Mouse (Mus musculus) heart, adult 11 months (tissue): ENCODE measurements at regions not wholly inside any gene's neighbourhood (a gene's known extent, or its start where the extent isn't known, plus 50 kb on each side); places are given as distances from the start of the nearest gene placed in this dataset.

Experiments
- DNase-seq: peaks from one replicate; pipeline ENCODE4 v3.0.0; 2022

- DNase-seq, result peak; percentile 91
These were observed 98.1 kb downstream of the Kdr start for GRCm38 (mm10) chr5:75880088-75880684.

DNA sequence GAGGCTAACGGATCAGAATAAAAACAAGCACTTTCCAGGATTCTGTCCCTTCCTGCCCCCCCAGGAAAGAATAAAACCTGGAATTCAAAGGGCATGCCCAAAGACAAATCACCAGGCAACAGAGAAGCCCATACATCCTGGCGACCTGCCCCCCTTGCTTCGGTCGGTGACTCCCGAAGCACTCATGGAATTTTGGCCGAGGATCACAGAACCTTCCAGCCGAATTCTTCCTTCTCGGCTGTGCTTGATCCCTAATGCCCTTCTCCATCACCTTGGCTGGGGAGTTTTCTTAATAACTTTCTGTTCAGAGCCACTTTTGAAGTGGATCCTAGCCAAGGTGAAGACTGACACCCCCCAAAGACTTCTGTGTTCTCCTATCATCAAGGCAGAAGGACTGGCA lies 99.9 kb downstream of the Kdr start:
- DNase-seq, result peak; percentile 92

GRCm38 (mm10) chr5:75877609-75877971 lies 100.7 kb downstream of the Kdr start:
- DNase-seq, result peak; percentile 90

DNA sequence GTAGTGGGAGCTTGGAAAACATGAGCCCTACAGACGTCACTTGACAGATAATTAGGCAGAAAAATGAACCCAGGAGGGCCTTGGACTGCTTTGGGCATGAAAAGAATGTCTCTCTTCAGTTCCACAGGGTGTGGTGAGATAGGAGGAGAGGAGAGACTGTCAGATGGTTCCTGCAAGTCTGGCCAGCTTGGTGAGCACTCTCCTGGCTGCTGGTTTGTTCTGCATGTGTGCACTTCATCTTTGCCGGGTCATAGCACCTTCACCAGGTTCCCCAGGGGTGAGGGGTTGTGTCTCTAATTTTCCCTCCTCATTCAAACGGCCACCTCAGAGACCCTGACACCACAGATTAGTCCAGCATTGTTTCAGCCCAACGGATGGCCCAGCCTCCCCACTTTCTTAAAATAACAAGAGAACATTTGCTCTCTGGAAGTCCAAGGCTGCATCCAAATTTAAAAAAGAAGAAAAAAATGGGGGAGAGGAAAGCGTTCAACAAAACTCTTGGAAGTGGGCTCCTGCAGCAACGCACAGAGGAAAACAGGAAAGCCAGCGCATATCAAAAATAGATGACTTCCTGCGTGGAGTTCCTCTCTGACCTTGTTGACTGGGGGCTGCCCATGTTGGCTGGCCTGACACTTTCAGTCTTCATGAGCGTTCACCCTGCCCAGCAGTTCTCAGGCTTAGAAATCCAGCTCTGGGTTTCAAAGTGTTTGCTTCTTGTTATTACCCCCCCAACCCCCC lies 101.2 kb downstream of the Kdr start:
- peak; percentile 96 for DNase-seq

DNA sequence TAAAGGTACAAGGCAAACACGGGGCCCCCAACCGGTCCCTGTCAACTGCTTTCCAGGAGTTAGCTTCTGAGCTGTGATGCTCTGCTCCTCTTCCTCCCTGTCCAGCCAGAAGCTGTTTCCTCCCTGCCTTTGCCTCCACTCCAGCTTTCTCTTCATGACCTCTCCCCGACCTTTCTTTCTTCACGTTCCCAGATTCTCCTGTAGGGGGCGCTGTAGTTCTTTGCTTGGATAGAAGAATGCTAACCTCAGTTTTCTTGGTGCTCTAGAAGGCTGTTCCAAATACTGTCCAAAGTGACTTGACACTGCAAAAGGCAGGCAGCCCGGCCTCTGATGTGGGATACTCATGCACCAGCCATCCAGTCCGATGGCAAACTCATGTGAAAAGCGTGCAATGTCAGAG lies 107.1 kb downstream of the Kdr start:
- peak; percentile 97 for DNase-seq

- DNase-seq, result peak; percentile 93
These were observed 107.6 kb downstream of the Kdr start for GRCm38 (mm10) chr5:75870666-75871065.

DNA sequence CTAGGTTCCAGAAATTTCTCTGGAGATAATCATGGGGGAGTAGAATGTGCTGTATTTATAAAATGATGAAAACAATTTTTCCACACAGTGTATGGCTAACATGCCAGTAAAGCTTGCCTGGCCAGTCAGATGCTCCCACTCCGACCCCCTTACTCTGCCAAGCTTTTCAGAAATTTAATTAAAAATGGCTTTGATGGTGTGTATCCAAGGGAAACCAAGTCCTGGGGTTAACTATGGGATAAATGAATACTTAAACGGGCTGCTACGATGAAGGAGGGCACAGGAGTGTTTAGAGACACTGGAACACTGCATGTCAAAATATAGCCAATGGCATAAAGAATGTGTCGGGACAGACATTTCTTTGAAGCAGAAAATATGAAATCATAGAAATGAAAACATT lies 108.7 kb downstream of the Kdr start:
- DNase-seq, result no peak

DNA sequence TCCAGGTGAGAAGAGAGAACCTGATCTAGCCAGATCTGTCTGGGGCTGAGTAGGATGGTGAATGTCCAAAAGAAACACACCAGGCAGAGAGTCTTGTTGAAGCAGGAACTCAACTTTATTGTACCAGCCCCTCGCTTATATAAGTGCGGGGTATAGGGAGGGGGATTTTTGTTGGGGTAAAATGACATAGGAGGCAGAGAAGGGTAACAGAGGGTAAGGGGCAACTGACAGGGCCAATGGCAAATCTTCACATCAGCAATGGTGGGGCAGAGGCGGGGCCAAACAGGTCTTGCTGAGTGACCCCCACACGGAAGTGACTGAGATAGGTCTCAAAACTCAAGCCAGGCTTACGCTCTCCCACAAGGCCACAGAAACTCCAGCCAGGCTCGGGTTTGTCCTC lies 113.2 kb downstream of the Kdr start:
- DNase-seq, result peak; percentile 74

GRCm38 (mm10) chr5:75863358-75863757 lies 114.9 kb downstream of the Kdr start:
- DNase-seq, result peak; percentile 79

GRCm38 (mm10) chr5:75862630-75862991 lies 115.6 kb downstream of the Kdr start:
- peak; percentile 88 for DNase-seq

DNA sequence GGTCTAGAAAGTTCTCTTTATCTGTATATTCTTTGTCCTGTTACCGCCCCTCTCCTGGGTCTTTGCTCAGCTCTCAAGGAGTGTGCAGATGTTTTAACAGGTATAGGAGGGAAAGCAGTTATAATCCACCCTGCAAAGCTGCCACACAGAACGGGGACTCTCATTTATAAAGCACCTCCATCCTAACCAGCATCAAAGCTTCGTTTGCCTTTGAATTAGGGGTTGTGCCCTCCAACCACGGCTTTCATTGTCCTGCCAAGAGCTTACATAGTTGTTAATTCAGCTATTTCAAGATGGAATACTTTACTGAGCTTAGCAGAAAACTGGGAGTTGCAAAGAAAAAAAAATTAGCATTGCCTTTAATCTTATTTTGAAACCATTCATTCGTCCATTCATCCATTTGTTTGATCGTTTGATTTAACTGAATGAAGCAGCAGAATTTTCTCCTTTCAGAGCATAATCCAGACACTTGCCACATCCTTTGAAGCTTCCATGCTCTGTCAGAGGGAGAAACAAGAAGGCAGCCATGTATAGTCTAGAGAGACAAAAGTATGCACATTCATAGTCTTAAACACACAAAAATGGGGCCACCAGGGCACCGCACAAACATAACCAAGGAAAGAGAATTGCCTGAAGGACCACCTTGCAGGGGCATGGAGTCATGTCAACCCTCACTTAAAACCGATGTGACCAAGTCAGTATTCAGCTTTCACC lies 116.2 kb downstream of the Kdr start:
- DNase-seq, result peak; percentile 3

GRCm38 (mm10) chr5:75859316-75859836 lies 118.9 kb downstream of the Kdr start:
- DNase-seq, result peak; percentile 84

GRCm38 (mm10) chr5:75850855-75851254 lies 127.4 kb downstream of the Kdr start:
- DNase-seq, result no peak

GRCm38 (mm10) chr5:75847966-75848365 lies 130.3 kb downstream of the Kdr start:
- DNase-seq, result peak; percentile 51

DNA sequence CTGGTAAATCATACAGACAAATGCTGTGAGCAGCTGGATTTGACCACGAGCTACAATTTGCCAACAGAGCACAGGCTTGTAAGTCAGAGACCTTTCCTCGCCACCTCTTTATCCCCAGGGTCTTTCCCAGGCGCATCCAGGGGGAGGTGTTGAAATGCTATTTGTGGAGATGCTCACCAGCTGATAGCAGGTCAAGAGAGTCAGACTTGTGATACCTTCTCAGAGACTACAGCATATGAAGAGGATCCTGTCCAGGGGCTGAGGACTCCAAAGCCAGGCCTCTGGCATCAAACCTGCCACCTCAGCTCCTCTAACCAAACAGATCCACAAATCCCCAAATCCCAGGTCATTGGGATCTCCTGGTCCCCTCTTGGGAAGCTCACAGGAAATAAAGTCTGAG lies 130.9 kb downstream of the Kdr start:
- DNase-seq, result peak; percentile 64

- DNase-seq, result peak; percentile 65
These were observed 132.2 kb downstream of the Kdr start for GRCm38 (mm10) chr5:75846016-75846415.

- peak; percentile 40 for DNase-seq
These were observed 134.5 kb downstream of the Kdr start for GRCm38 (mm10) chr5:75843807-75844206.

- DNase-seq, result peak; percentile 83
These were observed 137.8 kb downstream of the Kdr start for GRCm38 (mm10) chr5:75840421-75840820.

GRCm38 (mm10) chr5:75835556-75835961 lies 142.7 kb downstream of the Kdr start:
- peak; percentile 99 for DNase-seq

GRCm38 (mm10) chr5:75834766-75835555 lies 143.3 kb downstream of the Kdr start:
- DNase-seq, result peak; percentile 96

DNA sequence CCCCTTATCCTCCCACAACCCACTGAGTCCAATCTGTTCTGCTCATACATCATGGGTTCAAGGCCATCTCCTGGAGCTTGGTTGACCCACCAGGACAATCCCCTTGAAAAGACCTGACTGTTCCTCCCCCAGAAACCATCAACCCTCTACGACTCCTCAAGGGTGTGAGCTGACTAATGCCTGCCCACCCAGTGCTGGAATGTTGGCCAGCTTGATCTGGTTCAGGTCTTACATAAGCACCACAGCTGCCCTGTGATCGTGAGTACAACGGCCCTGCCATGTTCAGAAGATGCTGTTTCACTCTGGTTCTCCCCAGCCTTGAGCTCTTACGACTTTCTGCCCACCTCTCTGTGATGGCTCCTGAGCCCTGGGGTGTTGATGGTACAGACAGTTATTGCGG lies 145.9 kb downstream of the Kdr start:
- DNase-seq, result peak; percentile 89

DNA sequence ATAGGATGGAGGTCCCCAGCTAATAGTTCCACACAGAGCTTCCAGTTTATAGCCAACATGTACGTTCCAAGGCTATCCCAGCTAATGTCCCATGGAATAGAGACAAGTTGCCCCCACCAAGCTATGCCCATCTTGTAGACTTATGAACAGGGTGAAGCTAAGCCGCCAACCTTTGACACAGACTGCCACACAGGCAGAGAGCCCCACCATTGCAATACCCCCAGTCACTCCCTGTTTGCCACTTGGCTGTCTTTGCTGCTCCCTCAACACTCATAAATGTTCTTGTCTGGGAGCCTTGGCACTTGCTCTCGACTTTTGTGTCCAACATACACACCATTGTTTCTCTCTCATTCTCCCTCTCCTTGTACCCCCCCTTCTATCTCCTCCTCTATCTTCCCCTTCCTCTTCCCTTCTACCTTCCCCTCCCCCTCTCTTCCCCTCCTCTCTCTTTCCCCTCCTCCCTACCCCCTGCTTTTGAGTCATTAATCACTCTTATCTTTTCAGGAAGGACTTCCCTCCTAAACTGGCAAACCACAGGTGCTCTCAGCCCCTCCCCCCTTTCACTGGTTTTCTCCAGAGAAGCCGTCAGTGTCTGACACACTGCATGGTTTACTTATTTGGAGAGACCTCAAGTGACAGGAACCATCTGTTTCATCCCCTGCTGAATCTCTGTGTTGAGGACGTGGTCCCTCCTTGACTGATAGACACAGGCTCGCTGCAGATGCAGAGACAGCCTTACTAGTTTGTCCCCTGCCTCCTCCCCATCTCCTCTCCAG lies 148.2 kb downstream of the Kdr start:
- peak; percentile 88 for DNase-seq
